Mouse (Mus musculus): ENCODE measurements at regions not wholly inside any gene's neighbourhood (a gene's known extent, or its start where the extent isn't known, plus 50 kb on each side); places are given as distances from the start of the nearest gene placed in this dataset.
"Not testable (repeated sequence)": the region's sequence is repeated elsewhere in the genome, so short reads cannot be mapped to it uniquely, and the experiment has no call there.

DNA sequence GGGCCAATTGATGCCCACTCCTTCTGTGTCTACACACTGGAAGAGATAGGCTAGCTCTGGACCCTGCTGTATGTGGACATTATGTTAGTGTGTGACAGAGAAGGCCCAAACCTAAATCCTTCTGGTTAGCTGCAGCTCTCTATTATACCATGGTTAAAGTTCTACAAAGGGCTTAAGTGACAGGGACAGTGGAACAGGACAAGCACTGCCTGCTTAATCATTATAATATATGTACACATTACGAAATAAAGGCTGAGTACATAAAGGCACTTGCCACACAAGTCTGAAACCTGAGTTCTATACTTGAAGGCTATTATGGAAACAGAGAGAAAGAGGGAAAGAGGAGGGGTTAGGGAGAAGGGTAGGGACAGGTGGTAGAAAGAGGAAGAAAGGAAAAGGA lies 55.2 kb downstream of the Rdh14 start:
- DNase-seq (ENCODE audit: low spot score in 2 of 2): no peak

DNA sequence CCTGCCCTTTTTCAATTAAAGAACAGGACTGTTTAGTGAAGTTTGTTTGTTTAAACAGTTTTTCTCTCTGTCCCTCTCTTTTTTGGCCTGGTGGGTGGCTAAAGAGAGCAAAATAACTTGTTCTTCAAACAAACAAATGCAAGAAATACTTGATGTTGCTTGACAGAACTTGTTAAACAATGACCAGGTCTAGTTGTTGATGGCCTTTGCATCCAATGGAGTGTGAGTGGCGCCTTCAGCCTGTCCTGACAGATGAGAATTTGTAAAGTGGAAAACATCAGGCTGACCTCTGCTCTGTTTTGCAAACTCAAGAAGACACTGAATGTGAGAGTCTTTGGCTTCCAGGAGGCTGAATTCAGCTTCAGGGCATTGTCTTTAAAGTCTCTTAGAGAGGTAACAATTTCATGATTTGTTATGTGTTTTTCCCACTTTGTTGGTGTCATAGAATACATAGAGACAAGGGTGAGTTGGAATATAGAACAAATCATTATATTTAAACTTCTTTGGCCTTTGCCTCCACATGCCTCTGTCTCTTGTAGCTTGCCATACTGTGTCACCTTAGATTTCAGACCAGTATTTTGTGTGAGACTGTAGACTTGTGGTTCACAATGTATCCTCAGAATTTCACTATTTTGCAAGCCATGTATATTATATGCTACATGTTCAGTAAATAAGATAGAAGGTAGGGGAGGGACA lies 67.5 kb downstream of the Rdh14 start:
- DNase-seq (ENCODE audit: low spot score in 2 of 2): no peak

- no peak for DNase-seq (ENCODE audit: low spot score in 2 of 2)
These were observed 71.2 kb downstream of the Rdh14 start for GRCm38 (mm10) chr12:10461796-10462195.

- DNase-seq (ENCODE audit: low spot score in 2 of 2): no peak
These were observed 72.4 kb downstream of the Rdh14 start for GRCm38 (mm10) chr12:10462956-10463355.

- DNase-seq (ENCODE audit: low spot score in 2 of 2): no peak
These were observed 83.4 kb downstream of the Rdh14 start for GRCm38 (mm10) chr12:10473986-10474385.

DNA sequence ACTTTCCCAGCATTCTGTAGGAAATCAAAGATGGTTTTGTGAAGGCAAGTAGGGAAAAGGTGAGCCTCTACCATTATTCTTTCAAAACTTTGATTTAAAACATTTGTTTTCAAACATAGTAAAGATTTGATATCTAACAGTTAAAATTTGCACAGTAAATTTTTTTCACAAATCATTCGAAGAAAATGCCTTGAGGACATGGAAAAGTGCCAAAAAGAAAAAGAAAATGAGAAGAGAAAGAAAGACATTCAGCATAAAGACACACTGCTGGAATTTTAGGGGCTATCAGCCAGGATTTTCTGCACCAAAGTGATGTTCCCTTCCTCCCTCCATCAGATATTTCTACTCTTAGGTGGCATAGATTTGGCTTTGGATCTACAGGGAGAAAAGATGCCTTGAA lies 90.2 kb downstream of the Rdh14 start:
- DNase-seq (ENCODE audit: low spot score in 2 of 2): no peak

- no peak for DNase-seq (ENCODE audit: low spot score in 2 of 2)
These were observed 91.9 kb downstream of the Rdh14 start for GRCm38 (mm10) chr12:10482294-10483010.

DNA sequence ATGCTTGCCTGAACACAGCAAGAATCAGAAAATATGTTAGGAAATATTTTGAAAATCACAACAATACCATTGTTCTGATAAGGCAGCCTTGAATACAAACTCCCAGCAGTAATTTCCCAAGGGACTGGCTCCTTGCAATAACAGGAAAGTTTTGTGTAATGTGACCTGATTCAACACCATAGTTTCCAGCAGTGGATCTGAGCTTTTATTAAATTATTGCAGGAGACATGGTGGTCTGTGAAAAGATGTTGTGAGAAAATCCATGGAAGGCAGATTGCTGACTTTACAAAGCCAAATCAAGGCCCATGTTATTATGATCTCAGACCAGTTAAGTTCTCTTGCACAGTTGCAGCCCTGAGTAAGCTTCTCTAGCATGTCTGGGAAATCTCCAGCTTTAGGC lies 116.1 kb downstream of the Rdh14 start:
- DNase-seq (ENCODE audit: low spot score in 2 of 2): no peak

DNA sequence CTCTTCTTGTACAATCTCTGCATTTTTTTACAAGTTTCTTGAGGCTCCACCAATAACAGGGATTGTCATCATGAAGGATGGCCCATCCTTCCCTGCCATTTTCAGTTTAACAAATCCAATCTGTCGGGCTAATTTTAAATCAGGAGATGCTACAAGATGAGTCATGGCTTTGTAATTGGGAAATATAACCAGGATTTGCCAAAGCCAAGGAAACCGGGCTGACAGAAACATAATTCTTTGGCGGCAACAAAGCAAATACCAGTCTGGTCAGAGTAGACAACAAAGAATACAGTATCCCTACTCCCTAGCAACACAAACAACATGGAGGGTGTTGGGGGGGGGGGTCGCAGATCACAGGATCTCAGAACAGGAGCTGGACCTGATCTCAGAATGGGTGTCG lies 123.0 kb downstream of the Rdh14 start:
- DNase-seq (ENCODE audit: low spot score in 2 of 2): no peak

DNA sequence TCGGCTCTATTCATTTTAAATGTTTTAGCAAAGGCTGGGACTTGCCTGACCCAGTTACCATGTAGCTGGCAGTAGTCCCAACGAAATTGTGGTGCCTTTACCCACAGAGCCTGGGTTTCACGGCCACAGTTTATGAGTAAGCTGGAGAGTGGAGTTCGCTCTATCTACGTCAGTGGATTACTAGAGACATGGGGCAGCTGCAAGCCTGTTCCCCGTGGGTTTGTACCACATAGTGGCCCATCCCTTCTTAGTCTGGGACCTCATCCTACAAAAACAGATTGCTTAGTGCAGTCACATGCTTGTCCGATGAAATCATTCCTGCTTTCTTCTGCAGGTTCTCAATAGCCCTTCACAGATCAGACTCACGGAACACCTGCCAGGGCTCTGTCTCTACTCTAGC lies 123.7 kb downstream of the Rdh14 start:
- DNase-seq (ENCODE audit: low spot score in 2 of 2): no peak

DNA sequence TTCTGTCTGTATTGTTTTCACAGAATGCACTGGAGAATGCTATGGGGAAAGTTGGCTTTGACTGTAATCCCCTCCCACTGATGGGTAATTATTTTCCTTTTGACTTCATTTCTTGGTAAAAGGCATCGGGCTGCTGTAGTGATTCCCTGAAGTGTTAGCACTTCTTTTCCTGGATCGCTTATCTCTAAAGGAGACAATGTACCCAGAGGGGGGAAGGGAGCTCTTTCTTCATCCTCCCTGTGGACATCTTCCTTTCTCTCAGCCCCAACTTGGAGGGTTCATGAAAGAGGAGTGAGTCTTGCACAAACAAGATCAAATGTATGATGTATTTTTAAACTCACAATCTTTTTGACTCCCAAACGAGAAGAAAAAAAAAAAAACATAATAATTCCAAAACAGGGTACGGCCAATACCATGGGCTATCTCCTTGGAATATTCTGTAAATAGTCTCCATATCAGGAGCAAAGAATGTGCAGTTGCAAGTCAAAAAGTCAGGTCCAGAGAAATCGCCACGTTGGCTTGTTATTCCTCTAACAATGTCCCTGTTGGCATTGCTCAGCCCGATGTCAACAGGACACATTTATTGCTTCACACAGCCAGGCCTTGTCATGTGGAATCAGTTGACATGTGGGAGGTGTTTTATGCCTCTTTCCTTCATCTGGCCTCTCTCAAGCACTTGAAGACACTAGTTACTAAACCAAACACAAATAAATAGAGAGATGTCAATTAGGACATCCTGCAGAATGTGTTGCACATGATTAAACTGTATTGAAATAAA lies 134.1 kb downstream of the Rdh14 start:
- DNase-seq (ENCODE audit: low spot score in 2 of 2): no peak

DNA sequence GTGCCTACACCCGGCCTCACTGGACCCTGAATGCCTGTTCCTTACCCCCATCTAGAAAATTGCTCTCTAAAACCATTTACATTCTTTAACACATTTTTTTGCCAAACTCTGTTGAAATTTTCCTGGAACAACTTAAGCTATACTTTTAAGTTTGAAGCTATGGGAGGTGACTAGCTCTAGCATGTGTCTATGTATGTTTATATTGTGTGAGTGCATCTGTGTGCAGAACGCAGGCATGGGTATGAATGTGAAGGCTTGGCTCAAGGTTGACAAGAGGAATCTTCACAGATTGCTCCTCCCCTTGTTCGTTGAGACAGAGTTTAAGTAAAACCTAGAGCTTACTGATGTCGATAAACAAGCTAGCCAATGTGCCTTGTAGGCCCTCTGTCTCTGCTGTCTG lies 135.4 kb downstream of the Rdh14 start:
- no peak for DNase-seq (ENCODE audit: low spot score in 2 of 2)

DNA sequence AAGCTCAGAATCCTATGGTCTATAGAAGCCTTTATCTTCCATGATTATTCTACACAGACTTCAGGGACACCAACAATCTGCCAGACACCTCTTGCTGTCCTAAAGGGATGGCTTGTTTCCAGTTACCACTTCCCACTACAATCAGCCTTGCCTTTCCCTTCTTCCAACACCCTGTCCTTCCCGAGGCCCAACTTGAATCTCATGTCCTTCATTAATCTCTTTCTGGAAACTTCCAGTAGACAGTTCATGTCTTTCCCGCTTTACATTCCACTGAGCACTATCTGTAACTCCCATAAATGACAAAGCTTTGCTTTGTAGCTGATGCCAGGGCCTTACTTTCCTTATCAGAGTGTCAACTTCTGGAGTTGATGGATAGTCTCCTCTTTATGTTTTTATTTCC lies 138.5 kb downstream of the Rdh14 start:
- DNase-seq (ENCODE audit: low spot score in 2 of 2): no peak

- no peak for DNase-seq (ENCODE audit: low spot score in 2 of 2)
These were observed 140.4 kb downstream of the Rdh14 start for GRCm38 (mm10) chr12:10530996-10531395.

- DNase-seq (ENCODE audit: low spot score in 2 of 2): no peak
These were observed 143.4 kb downstream of the Rdh14 start for GRCm38 (mm10) chr12:10533971-10534370.

DNA sequence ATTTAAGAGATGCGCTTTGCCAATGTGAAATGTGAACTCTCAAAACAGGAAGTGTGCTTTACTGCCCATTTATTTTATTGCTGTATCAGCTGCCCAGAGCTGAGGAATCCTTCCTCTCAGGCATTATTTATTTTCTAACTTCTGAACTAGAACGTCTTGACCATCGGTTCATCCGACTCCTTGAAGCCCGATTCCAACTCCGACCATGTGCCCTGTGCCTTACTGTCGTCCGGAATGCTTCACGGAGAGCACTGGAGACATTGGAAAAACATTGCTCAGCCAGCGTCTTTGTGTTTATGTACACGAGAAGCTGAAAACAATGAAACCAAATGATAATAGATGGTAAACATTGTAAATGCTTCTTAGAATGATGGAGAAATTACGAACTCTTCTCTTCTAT lies 145.7 kb downstream of the Rdh14 start:
- DNase-seq (ENCODE audit: low spot score in 2 of 2): no peak

GRCm38 (mm10) chr12:10537069-10537468 lies 146.5 kb downstream of the Rdh14 start:
- peak; percentile 11 to 13 for DNase-seq (ENCODE audit: low spot score in 2 of 2)

DNA sequence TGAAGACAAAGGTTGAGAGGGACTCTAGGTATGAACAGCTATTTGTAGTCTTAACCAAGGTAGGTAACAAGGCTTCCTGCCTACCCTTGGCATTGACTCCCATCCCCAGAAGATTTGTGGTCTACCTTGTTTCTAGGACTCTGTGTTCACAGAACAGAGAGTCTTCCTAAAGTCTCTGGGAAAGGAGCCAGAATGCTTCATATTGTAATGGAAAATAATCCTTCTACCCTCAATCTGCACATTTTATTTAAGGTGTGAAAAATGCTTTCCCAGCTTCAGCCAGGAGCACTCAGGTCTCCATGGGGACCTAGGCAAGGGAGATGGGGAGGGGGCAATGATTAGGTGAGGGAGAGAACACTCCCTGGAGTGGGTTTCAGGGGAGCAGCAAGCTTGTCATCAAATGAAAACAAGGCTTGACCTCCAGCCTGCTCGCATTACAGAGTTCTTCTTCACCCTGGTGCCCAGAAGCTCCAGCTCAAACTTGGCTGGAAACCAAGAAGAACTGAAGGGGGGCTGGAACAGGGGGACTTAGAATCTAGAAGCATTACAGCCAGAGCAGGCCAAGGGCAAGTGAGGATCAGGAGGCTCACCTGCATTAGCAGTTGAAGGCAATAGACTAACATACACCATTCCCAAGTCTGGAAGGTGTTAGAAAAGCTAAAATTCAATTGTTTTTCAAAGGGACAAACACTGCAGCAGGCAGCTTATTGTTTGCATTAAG lies 159.1 kb downstream of the Rdh14 start:
- DNase-seq (ENCODE audit: low spot score in 2 of 2): no peak

GRCm38 (mm10) chr12:10554701-10555100 lies 164.1 kb downstream of the Rdh14 start:
- DNase-seq (ENCODE audit: low spot score in 2 of 2): not testable (repeated sequence)

- no peak for DNase-seq (ENCODE audit: low spot score in 2 of 2)
These were observed 172.4 kb downstream of the Rdh14 start for GRCm38 (mm10) chr12:10562966-10563365.

DNA sequence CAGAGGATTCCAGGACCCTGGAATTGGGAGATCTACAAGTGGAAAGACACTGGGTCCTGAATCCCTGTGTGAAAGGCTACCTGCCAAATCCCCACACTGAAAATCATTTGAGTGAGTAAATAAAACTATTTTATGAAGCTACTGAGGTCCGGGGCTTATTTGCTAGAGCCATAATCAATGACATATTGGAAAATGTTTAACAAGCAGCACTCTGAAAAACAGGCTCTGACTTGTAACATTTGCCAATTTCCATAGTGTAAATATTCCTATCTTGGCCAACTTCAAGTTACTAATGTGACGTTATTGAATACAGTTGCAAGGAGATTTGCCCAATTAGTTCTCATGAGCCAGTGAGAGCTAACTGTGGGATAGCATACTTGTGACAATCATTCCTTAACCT lies 177.3 kb downstream of the Rdh14 start:
- no peak for DNase-seq (ENCODE audit: low spot score in 2 of 2)
